Mouse (Mus musculus) forebrain, embryonic 13.5 days (tissue): ENCODE data around the gene Acp4. TPM values are rescaled to one million over a fixed set of nuclear protein-coding genes. Genes with fewer than 3 reads are reported as not detected.
"Not testable (repeated sequence)": the region's sequence is repeated elsewhere in the genome, so short reads cannot be mapped to it uniquely, and the experiment has no call there.

Source experiments
- ATAC-seq: fragments of 200-750 bp; cut with Nextera tagmentation; 2 replicates; pipeline ENCODE4 v1.8.0; 2017
- H3K27ac ChIP-seq: fragments of 300-500 bp; sonication (generic); 2 replicates; pipeline ENCODE4 v1.5.1; 2015; ENCODE audit warnings: inconsistent platforms, mild to moderate bottlenecking, moderate library complexity
- H3K27me3 ChIP-seq: fragments of 300-500 bp; sonication (generic); 2 replicates; pipeline ENCODE4 v1.6.1; 2015; ENCODE audit warnings: mild to moderate bottlenecking, inconsistent platforms
- H3K36me3 ChIP-seq: fragments of 300-500 bp; sonication (generic); 2 replicates; pipeline ENCODE4 v1.6.1; 2015; ENCODE audit warnings: mild to moderate bottlenecking, inconsistent platforms; ENCODE audit not compliant: poor library complexity, severe bottlenecking
- H3K4me1 ChIP-seq: fragments of 300-500 bp; sonication (generic); 2 replicates; pipeline ENCODE4 v1.6.1; 2015; ENCODE audit warnings: inconsistent platforms
- H3K4me2 ChIP-seq: fragments of 300-500 bp; sonication (generic); 2 replicates; pipeline ENCODE4 v1.6.1; 2015; ENCODE audit warnings: inconsistent platforms, mild to moderate bottlenecking, moderate library complexity
- H3K4me3 ChIP-seq: fragments of 300-500 bp; sonication (generic); 2 replicates; pipeline ENCODE4 v1.5.1; 2015; ENCODE audit warnings: mild to moderate bottlenecking, inconsistent platforms
- H3K9ac ChIP-seq: fragments of 300-500 bp; sonication (generic); 2 replicates; pipeline ENCODE4 v1.6.1; 2015; ENCODE audit warnings: mild to moderate bottlenecking, inconsistent platforms
- H3K9me3 ChIP-seq: fragments of 300-500 bp; sonication (generic); replicated peaks from 2 replicates; pipeline ENCODE4 v1.6.1; 2016; ENCODE audit warnings: inconsistent platforms
- WGBS: fragments of 180-500 bp; shearing (Covaris S2); methylation state at CpG from one replicate; pipeline ENCODE4 v1.1.7; 2015; 5-methylcytosine and 5-hydroxymethylcytosine counted together
- polyA plus RNA-seq: library from polyadenylated mRNA; unstranded; fragments of >200 nt; fragmentation: Nextera tagmentation; extraction: Ambion mirVana; gene quantifications from 2 replicates; pipeline ENCODE4 v1.2.1, GENCODE M21; 2015

Acp4 gene
- 0.14 and 0.21 TPM in 2 replicates for polyA plus RNA-seq

DNA sequence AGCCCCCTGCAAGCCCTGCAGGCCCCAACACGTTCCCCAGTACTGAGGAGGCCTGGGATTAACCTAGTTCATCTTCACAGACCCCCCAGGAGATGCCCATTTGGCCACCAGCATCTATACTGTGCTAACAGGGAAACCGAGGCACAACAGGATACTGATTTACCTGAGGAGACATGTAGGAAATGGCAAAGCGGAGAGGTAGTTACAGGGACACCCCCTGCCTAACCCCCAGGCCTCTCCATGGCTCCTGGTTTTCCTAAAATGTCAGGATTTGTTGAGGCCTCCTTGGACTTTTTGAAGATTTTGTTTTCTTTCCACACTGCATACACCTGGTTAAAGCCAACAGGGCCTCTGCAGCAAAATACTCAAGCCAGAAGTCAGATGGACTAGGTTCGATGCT, at the start of gene Acp4:
Gene Acp4, minus strand, starts transcription at position 101 of the 400 bp plus-strand sequence.
- no peak within 1 kb of the TSS for H3K9ac ChIP-seq
- H3K4me2 ChIP-seq: no peak within 1 kb of the TSS
- ATAC-seq: no peak

DNA sequence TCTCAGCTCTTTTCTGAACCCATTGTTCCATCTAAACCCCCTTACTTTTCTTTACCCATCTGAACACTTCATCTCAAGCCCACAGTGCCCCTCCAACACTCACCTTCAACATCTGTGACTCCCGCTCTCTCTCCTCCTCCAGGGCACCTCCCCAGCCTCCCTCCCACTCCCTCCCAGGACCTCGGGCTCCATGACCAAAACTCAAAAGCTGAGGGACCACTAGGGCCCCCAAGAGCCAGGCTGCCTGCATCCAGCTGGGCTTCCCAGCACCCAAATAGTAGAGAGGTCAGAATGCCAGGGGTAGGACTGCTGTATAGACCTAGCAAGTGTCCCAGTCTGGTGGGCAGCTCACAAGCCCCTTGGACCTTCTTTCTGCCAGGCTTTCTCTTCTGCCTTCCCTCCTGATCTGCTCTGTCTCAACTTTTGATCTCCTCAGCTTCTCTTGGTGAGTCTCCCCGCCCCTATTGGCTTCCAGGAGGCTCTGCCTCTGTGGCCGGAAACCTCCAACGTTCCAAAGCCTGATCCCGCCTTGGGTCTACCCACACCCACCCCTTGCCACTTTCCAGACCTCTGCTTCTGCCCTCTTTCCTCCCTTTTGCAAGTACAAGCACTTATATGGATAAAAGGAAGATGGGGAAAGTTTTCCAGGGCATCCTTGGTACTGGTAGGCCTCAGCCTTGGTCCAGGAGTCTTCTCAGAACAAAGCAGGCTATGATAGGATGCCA, 49.5 kb upstream of the Acp4 start, which contains the start of gene Clec11a:
Gene Clec11a, minus strand, starts transcription at position 387 of the 725 bp plus-strand sequence.
- Histone ChIP-seq H3K9ac (peak within 1 kb of the TSS; percentile 14; the same call in 1 of the 2 replicates), H3K36me3 (no peaks in the 10 kb centered on the region), H3K4me2 (peak within 1 kb of the TSS; percentile 81), H3K27me3 (no peaks in the 10 kb centered on the region), H3K4me1 (peaks cover 35% of the 10 kb centered on the region), H3K27ac (peak within 1 kb of the TSS; percentile 95), H3K9me3 (no peaks in the 10 kb centered on the region), H3K4me3 (0 out of 2 replicates have a peak within 1 kb of the TSS, but pooled peaks have one; percentile 68)
- no peak for ATAC-seq
- WGBS: 60% methylated on average over 6 of the region's 6 CpGs

More for the DNA sequence above, at the start of gene Acp4:
- H3K9me3 ChIP-seq: no peaks in the 10 kb centered on the region
- H3K27ac ChIP-seq: no peak within 1 kb of the TSS
- 83% methylated on average over 4 of the region's 4 CpGs for WGBS
- H3K36me3 ChIP-seq: peaks cover 32% of the 10 kb centered on the region
- peaks cover 3% of the 10 kb centered on the region; the same call in 1 of the 2 replicates for H3K4me1 ChIP-seq
- H3K27me3 ChIP-seq: peaks cover 4% of the 10 kb centered on the region; the same call in 1 of the 2 replicates
- H3K4me3 ChIP-seq: no peak within 1 kb of the TSS

DNA sequence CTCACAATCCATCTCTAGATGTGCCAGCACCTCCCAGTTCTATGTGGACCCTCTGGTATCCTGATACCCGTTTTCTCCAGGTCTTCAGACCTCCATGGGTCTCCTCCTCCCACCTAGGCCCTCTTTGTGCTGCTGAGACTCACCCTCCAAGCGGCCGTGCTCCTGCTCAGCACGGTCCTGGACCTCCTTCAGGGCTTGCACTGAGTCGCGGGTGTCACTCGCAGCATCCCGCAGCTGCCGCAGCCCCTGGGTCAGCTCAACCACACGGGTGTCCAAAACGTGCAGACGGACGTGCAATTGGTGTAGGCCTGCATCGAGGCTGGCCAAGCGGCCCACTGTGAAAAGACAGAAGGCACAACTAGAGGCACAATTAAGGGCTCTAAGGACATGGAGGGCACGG, 48.5 kb upstream of the Acp4 start:
- H3K9ac ChIP-seq: peak overlapping the region; percentile 0; the same call in 1 of the 2 replicates
- peak overlapping the region; percentile 68 for H3K4me3 ChIP-seq
- H3K27me3 ChIP-seq: no peaks in the 10 kb centered on the region
- H3K4me2 ChIP-seq: peak overlapping the region; percentile 81
- no peak for ATAC-seq
- H3K4me1 ChIP-seq: peaks cover 25% of the 10 kb centered on the region
- no peaks in the 10 kb centered on the region for H3K9me3 ChIP-seq
- 5% methylated on average over 16 of the region's 16 CpGs for WGBS
- no peaks in the 10 kb centered on the region for H3K36me3 ChIP-seq
- H3K27ac ChIP-seq: peak overlapping the region; percentile 95; the same call in 1 of the 2 replicates

DNA sequence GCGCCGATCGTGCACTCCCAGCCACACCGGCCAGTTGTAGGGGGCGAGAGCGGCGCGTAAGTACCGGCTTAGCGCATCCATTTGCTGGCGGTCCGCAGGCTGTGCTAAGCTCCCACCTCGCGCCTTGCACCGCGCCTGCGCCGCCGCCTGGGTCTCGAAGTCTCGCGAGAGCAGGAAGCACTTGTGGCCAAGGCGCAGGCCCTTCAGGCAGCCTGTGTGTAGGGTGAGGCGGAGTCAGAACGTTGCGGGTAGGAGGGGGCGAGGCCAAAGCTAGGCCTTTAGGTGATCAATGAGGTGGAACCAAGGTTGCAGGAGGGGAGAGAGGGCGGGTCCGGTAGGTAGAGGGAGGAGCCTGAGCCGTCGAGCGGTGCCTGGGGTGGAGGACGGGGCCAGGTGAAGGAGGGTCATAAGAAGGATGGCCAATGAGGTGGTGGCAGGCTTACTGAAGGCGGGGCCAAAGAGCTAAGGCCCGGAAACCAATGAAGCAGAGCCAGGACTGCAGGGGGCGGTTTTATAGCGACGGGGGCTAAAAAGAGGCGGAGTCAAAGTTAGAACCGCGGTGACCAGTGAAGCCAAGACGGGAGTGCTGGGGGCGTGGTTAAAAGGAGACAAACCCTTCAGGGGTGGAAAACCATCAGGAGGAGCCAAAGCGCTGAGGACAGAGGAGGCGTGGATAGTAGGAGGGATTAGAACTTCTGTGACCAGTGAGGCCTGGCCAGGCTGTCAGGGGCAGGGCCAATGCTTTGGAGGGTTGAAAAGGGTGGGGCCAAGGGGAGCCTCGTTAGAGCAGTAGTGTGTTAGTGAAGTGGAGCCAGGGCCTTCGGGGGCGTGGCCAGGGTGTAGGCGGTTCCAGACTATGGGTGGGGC, 47.8 kb upstream of the Acp4 start:
- no peaks in the 10 kb centered on the region for H3K27me3 ChIP-seq
- no peaks in the 10 kb centered on the region for H3K9me3 ChIP-seq
- peaks cover 19% of the 10 kb centered on the region for H3K4me1 ChIP-seq
- ATAC-seq: peak; percentile 94
- under 1% methylated on average over 49 of the region's 49 CpGs for WGBS
- peak overlapping the region; percentile 96 for H3K9ac ChIP-seq
- H3K4me2 ChIP-seq: peak overlapping the region; percentile 81
- H3K27ac ChIP-seq: peak overlapping the region; percentile 95
- H3K4me3 ChIP-seq: peak overlapping the region; percentile 68
- H3K36me3 ChIP-seq: no peaks in the 10 kb centered on the region

DNA sequence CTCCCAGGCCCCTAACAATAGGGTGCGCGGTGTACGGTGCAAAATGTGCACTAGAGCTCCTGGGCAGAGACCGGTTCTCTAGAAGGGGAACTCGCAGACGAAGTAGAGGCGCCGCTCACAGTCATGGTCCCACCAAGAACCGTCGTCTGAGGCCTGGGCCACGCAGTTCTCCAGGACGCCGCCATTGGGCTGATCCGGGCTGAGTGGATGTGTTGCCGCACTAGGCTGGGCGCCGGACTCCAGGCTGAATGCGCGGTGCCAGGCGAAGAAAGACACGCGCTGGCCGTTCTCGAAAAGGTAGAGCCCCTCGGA, 47.2 kb upstream of the Acp4 start:
- ATAC-seq: peak; percentile 54

DNA sequence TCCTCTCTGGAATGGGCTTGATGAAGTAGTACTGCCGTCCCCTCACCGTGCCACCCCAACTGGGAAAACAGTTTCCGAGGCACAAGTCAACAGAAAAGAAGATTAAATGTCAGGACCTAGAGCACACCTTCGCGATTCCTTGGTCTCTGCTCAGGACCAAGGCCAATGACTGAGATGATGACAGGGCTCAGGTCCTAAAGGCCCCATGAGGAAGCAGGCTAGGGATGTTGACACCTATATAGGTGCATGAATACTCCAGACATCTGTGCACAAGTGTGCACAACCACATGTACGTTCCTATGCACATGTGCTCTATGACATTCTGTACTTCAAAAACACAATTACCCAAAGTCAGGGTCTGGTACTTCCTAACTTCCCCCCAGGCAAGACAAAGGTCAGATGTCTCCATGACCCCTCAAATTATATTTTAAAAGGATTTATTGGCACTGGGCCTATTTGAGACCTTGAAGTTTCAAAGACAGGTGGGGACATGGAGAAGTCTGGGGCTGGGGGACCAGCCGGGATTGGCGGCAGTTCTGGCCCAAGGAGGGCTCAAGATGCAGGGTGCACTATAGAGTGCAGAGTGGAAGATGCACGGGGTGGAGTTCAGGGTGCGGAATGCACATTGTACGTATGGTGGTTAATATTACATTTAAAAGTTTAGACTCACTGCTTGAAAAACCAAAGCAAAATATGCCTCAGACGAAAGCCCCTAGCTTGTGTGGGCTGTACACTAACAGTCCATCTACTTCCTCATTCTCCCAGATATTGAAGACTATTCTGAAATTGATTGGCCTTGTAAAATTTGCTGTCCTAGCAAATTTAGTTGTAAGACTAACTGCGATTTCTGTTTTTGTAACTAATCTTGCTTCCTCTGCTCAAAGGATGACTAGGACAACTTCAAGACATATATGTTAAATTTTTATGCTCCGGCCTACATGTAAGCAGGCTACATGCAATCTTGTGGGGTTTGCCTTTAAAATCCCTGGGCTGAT, 46.5 kb upstream of the Acp4 start:
- H3K4me3 ChIP-seq: peak overlapping the region; percentile 68

More for the DNA sequence above, 47.2 kb upstream of the Acp4 start:
- Histone ChIP-seq H3K36me3 (no peaks in the 10 kb centered on the region), H3K27ac (peak overlapping the region; percentile 95), H3K4me2 (peak overlapping the region; percentile 81), H3K27me3 (no peaks in the 10 kb centered on the region), H3K4me3 (peak overlapping the region; percentile 68), H3K9me3 (no peaks in the 10 kb centered on the region), H3K9ac (peak overlapping the region; percentile 96), H3K4me1 (peaks cover 19% of the 10 kb centered on the region)
- WGBS: 0% methylated on average over 25 of the region's 25 CpGs

DNA sequence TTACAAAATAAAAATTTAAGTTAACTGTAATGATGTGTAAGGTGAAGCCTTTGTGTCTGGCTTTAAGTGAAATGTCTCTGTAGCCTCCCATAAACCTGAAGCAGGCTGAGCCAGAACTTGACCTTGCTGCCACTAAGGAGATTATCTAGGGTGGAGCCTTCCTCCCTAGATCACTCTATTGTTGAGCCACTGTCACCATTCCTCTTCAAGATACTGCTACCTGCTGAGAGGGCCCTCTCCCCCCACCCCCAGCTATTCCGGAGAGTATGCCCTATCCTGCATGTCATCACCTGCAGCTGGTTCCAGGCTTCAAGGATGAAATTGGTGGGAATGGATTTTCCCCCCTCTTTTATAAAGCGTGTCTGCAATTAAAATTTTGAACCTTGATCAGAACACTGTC, 40.3 kb upstream of the Acp4 start:
- not testable (repeated sequence) for H3K4me1 ChIP-seq, H3K36me3 ChIP-seq, H3K4me2 ChIP-seq, H3K9me3 ChIP-seq, H3K4me3 ChIP-seq, H3K27ac ChIP-seq, ATAC-seq, H3K27me3 ChIP-seq, H3K9ac ChIP-seq
- WGBS: 81% methylated on average over 2 of the region's 2 CpGs

More for the DNA sequence above, 46.5 kb upstream of the Acp4 start:
- no peaks in the 10 kb centered on the region for H3K27me3 ChIP-seq
- H3K9me3 ChIP-seq: no peaks in the 10 kb centered on the region
- WGBS: 87% methylated on average over 14 of the region's 14 CpGs
- peak overlapping the region; percentile 96 for H3K9ac ChIP-seq
- no peak for ATAC-seq
- peaks cover 19% of the 10 kb centered on the region for H3K4me1 ChIP-seq
- H3K36me3 ChIP-seq: no peaks in the 10 kb centered on the region
- peak overlapping the region; percentile 95 for H3K27ac ChIP-seq
- peak overlapping the region; percentile 81 for H3K4me2 ChIP-seq

DNA sequence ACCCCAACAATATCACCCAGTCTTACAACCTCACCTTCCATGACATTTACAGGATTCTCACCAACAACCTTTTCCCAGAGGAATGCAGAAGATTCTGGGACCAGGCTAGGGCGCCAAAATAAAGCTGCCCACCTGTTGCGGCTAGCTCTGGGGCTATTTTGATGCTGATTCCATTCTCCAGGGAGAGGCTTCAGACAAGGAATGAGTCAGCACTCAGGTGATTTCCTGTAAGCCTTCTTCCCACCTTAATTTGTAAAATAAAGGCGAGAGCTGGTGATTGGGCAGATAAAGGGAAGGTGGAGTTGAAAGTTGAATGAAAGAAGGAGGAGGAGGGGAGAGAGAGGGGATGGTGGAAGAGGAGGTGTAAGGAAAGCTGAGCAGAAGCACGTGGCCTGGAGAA, 34.2 kb upstream of the Acp4 start:
- 0 out of 2 replicates have a peak, but pooled peaks cover 3% of the 10 kb centered on the region for H3K27me3 ChIP-seq
- H3K9ac ChIP-seq: no peak overlapping the region
- no peaks in the 10 kb centered on the region for H3K9me3 ChIP-seq
- 57% methylated on average over 4 of the region's 4 CpGs for WGBS
- no peak overlapping the region for H3K27ac ChIP-seq
- no peaks in the 10 kb centered on the region for H3K4me1 ChIP-seq
- no peak overlapping the region for H3K4me2 ChIP-seq
- H3K36me3 ChIP-seq: no peaks in the 10 kb centered on the region
- H3K4me3 ChIP-seq: no peak overlapping the region
- no peak for ATAC-seq

DNA sequence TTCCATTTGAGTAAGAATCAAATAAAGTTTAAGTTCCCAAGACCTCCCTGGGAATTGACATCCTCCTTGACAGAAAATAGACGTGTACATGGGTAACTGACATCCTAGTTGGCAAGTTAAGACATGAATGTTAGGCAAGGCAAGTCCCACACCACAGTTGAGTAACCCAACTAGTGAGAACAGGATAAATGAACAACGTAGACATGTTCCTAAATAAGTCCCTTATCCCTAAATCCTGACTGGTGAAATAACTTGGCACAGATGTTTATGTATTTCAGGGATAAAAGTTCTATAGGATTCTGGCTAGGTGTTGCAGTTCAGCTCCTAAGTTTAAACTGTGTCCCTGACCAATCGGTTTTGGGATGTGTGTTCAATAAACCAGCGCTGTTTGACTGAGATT, 33.8 kb upstream of the Acp4 start:
- H3K4me1 ChIP-seq: no peaks in the 10 kb centered on the region
- no peak overlapping the region for H3K4me3 ChIP-seq
- no peaks in the 10 kb centered on the region for H3K36me3 ChIP-seq
- WGBS: 78% methylated on average over 4 of the region's 4 CpGs
- no peaks in the 10 kb centered on the region for H3K9me3 ChIP-seq
- no peak overlapping the region for H3K4me2 ChIP-seq
- H3K27me3 ChIP-seq: 0 out of 2 replicates have a peak, but pooled peaks cover 3% of the 10 kb centered on the region
- H3K27ac ChIP-seq: no peak overlapping the region
- ATAC-seq: no peak
- no peak overlapping the region for H3K9ac ChIP-seq

DNA sequence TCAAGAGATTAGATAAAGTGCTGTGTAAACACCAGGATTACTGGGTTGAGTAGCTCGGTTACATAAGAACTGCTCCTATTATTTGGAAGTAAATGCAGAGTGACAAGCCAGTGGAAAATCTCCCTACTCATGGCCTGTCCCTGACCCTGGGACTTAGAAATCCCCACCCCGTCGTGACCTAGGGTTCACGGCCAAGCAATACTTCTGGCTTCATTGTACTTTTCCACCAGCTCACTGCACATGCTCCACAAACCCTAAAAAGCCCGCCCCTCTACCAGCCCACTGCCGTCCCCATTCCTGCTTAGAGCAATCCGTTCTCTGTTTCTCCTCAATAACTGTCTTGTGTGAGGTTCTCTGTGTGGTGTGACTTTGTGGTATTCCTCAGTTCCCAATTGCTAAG, 30.6 kb upstream of the Acp4 start:
- no peak overlapping the region for H3K9ac ChIP-seq
- no peaks in the 10 kb centered on the region for H3K9me3 ChIP-seq
- H3K27me3 ChIP-seq: 0 out of 2 replicates have a peak, but pooled peaks cover 3% of the 10 kb centered on the region
- no peak overlapping the region for H3K4me3 ChIP-seq
- no peak overlapping the region for H3K27ac ChIP-seq
- 73% methylated on average over 7 of the region's 7 CpGs for WGBS
- no peak overlapping the region for H3K4me2 ChIP-seq
- no peaks in the 10 kb centered on the region for H3K4me1 ChIP-seq
- ATAC-seq: no peak
- no peaks in the 10 kb centered on the region for H3K36me3 ChIP-seq

DNA sequence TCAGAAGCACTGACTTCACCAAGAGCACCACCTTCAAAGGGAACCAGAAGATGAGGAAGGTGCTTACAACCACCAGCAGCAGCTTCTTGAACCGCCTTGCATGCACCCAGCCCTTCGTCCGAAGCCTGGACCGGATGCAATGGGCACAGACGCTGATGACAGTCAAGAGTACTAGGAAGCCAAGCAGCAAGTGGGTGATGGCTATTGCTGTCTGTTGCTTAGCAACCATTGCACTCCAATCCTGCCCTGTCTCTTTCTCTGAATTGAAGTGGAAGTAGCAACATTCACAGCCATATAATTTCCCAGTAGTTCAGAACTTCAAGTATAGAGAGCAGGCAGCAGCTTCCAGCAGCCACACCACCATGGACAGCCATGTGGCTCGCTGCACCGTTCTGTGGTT, 24.4 kb upstream of the Acp4 start:
- H3K4me3 ChIP-seq: no peak overlapping the region
- no peak overlapping the region; the same call in 1 of the 2 replicates for H3K9ac ChIP-seq
- peaks cover 7% of the 10 kb centered on the region; the same call in 1 of the 2 replicates for H3K4me1 ChIP-seq
- H3K27me3 ChIP-seq: no peaks in the 10 kb centered on the region
- H3K36me3 ChIP-seq: no peaks in the 10 kb centered on the region
- H3K9me3 ChIP-seq: no peaks in the 10 kb centered on the region
- H3K27ac ChIP-seq: no peak overlapping the region
- no peak overlapping the region for H3K4me2 ChIP-seq
- ATAC-seq: no peak
- 65% methylated on average over 7 of the region's 7 CpGs for WGBS
